Mouse (Mus musculus) spleen, adult 2 months (tissue): ENCODE data around the gene AC161166.1.

Source experiments
- CTCF ChIP-seq: fragments of 200-500 bp; IDR thresholded peaks from 2 replicates; pipeline ENCODE4 v1.5.1; 2011; ENCODE audit warnings: mild to moderate bottlenecking, inconsistent platforms; ENCODE audit not compliant: insufficient read depth, insufficient read length, insufficient replicate concordance; ENCODE audit errors: extremely low read depth
- POLR2A ChIP-seq: fragments of 200-500 bp; IDR thresholded peaks from 2 replicates; pipeline ENCODE4 v1.6.1; 2011; ENCODE audit warnings: low read depth, low read length, inconsistent platforms

- TF ChIP-seq POLR2A (no peak), CTCF (no peak)
These were observed 7.4 kb downstream of the AC161166.1 start for GRCm38 (mm10) chr7:24504868-24505267.
